ENCODE assay signal across 9 mouse cellular contexts in the genomic region with DNA sequence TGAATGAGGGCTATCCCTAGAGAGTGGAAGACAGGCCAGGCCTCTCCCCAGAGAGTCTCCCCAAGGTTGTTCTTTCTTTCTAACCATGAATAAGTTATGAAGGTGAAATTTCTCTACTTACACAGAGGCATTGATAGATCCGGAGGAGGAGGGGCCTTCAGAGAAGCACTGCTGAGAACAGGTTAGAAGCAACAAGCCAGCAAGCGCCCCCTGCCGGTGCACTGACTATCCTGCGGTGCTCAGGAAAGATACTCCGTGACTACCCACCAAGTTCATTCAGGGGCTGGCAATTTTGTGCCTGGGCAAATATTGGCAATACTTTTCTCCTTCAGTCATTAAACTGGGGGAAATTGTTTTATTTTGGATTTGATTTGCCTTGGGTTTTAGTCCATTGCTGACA.
DNase-seq lines count a peak whose midpoint lies in the region; ATAC-seq and TF ChIP-seq lines count a peak whose summit lies in the region.
"Had no signal": no experiment of that assay in that cellular context is flagged by ENCODE, and none has a peak within 500 bp of the region (broad histone marks: within the 10 kb centered on the region; RNA-seq: fewer than 3 reads in every experiment).

No protein-coding gene starts in this region.

- peak; percentile 25 to 70 for DNase-seq in heart, adult 18-20 months
- peak; percentile 72 for DNase-seq in adrenal gland, postnatal 10 days
- peak; percentile 24 for DNase-seq in embryo, embryonic 11.5 days (ENCODE audit: low read depth, low spot score)
- DNase-seq in induced T-regulatory cell, adult 2 months (ENCODE audit: low read depth) = peak; percentile 72
- DNase-seq in lung, embryonic 14.5 days = peak; percentile 78
- DNase-seq in spleen, postnatal 4 days (ENCODE audit: low spot score in 2 of 2) = peak; percentile 34 to 80

- WGBS in heart, embryonic 12.5 days = 28% methylated on average over 5 of the region's 5 CpGs
- 28% methylated on average over 5 of the region's 5 CpGs for WGBS in lung, embryonic 14.5 days

- ATAC-seq in heart, embryonic 12.5 days (ENCODE audit: insufficient number of reproducible peaks, low FRiP score) = no peak
- ATAC-seq in lung, embryonic 14.5 days (ENCODE audit: insufficient read depth) = no peak

- no peak overlapping the region for H3K4me2 ChIP-seq in heart, embryonic 12.5 days
- H3K4me2 ChIP-seq in lung, embryonic 14.5 days = no peak overlapping the region
- H3K4me2 ChIP-seq: limb, embryonic 13.5 days had no signal

- H3K27ac ChIP-seq in heart, embryonic 12.5 days (ENCODE audit: poor library complexity, severe bottlenecking) = no peak overlapping the region
- no peak overlapping the region for H3K27ac ChIP-seq in lung, embryonic 14.5 days (ENCODE audit: low read depth)
- H3K27ac ChIP-seq: limb, embryonic 13.5 days had no signal

- peaks cover 16% of the 10 kb centered on the region for H3K4me1 ChIP-seq in heart, embryonic 12.5 days (replicated peaks)
- no peaks in the 10 kb centered on the region; the same call in 1 of the 2 replicates for H3K4me1 ChIP-seq in lung, embryonic 14.5 days (ENCODE audit: insufficient read depth)

- no peak overlapping the region for H3K4me3 ChIP-seq in heart, embryonic 12.5 days
- H3K4me3 ChIP-seq in C2C12 (ENCODE audit: insufficient read depth, poor library complexity, severe bottlenecking) = no peak overlapping the region
- no peak overlapping the region for H3K4me3 ChIP-seq in lung, embryonic 14.5 days (ENCODE audit: low read depth, low read length)
- H3K4me3 ChIP-seq: limb, embryonic 13.5 days had no signal

- no peaks in the 10 kb centered on the region for H3K79me3 ChIP-seq in C2C12 (ENCODE audit: low read depth)

- no peak overlapping the region for H3K9ac ChIP-seq in heart, embryonic 12.5 days
- no peak overlapping the region for H3K9ac ChIP-seq in lung, embryonic 14.5 days
- H3K9ac ChIP-seq: limb, embryonic 13.5 days had no signal

- H3K36me3 ChIP-seq in heart, embryonic 12.5 days = no peaks in the 10 kb centered on the region
- H3K36me3 ChIP-seq in C2C12 (ENCODE audit: control insufficient read depth, insufficient read depth) = no peaks in the 10 kb centered on the region
- no peaks in the 10 kb centered on the region for H3K36me3 ChIP-seq in lung, embryonic 14.5 days (ENCODE audit: insufficient read depth)
- H3K36me3 ChIP-seq: limb, embryonic 13.5 days had no signal

- no peaks in the 10 kb centered on the region for H3K9me3 ChIP-seq in heart, embryonic 12.5 days (replicated peaks)
- H3K9me3 ChIP-seq in lung, embryonic 14.5 days (ENCODE audit: low read depth, low read length) = no peaks in the 10 kb centered on the region
- H3K9me3 ChIP-seq: limb, embryonic 13.5 days had no signal

- no peaks in the 10 kb centered on the region for H3K79me2 ChIP-seq in C2C12 (ENCODE audit: control insufficient read depth, insufficient read depth)

- H3ac ChIP-seq in C2C12 (ENCODE audit: control insufficient read depth, insufficient read length, low read depth) = no peak overlapping the region

- H3K27me3 ChIP-seq in heart, embryonic 12.5 days (replicated peaks) = no peaks in the 10 kb centered on the region
- H3K27me3 ChIP-seq in C2C12 (ENCODE audit: control insufficient read depth, insufficient read depth, insufficient read length) = no peaks in the 10 kb centered on the region
- H3K27me3 ChIP-seq in lung, embryonic 14.5 days (ENCODE audit: insufficient read depth, low read length) = no peaks in the 10 kb centered on the region
- H3K27me3 ChIP-seq: limb, embryonic 13.5 days had no signal

- peak; percentile 47 for TF ChIP-seq CTCF in C2C12 (IDR thresholded peaks at IDR 0.05; ENCODE audit: control insufficient read depth, insufficient read depth, insufficient read length)
- TF ChIP-seq CTCF in lung, embryonic 14.5 days (IDR thresholded peaks at IDR 0.05; ENCODE audit: low read depth) = peak; percentile 67

TF ChIP-seq in C2C12, 6 proteins besides CTCF, POLR2A, EP300 and RAD21:
- no peak for TF ChIP-seq MYOG (IDR thresholded peaks at IDR 0.05; ENCODE audit: control insufficient read depth, extremely low read depth, insufficient read length)
- no peak for TF ChIP-seq USF1 (IDR thresholded peaks at IDR 0.05; ENCODE audit: low read depth)
- no peak for TF ChIP-seq MAX (IDR thresholded peaks at IDR 0.05)
- TF ChIP-seq MYOD1 (IDR thresholded peaks at IDR 0.05; ENCODE audit: control insufficient read depth, insufficient read length, low read depth) = no peak
- no peak for TF ChIP-seq CEBPB (IDR thresholded peaks at IDR 0.05; ENCODE audit: low read depth)
- no peak for TF ChIP-seq FOSL1 (IDR thresholded peaks at IDR 0.05; ENCODE audit: insufficient read depth, low read length, poor library complexity, severe bottlenecking)
TF ChIP-seq in C2C12: peak in this region for 0.

Comparison
In these comparisons a context has a peak if more than half of its experiments do, and no peak if none do; other contexts are left out.
1. DNase-seq: peak in every context shown above with its lines; median percentile 78 in lung, embryonic 14.5 days; 72 in adrenal gland, postnatal 10 days; 72 in induced T-regulatory cell, adult 2 months; 57 in spleen, postnatal 4 days; 48 in heart, adult 18-20 months; 24 in embryo, embryonic 11.5 days.